Mouse (Mus musculus): ENCODE measurements around the gene Nt5e.
A peak's percentile ranks its signal among the peaks of the same experiment; 100 is the strongest.
"Not testable (repeated sequence)": the region's sequence is repeated elsewhere in the genome, so short reads cannot be mapped to it uniquely, and the experiment has no call there.

The Nt5e gene

DNA sequence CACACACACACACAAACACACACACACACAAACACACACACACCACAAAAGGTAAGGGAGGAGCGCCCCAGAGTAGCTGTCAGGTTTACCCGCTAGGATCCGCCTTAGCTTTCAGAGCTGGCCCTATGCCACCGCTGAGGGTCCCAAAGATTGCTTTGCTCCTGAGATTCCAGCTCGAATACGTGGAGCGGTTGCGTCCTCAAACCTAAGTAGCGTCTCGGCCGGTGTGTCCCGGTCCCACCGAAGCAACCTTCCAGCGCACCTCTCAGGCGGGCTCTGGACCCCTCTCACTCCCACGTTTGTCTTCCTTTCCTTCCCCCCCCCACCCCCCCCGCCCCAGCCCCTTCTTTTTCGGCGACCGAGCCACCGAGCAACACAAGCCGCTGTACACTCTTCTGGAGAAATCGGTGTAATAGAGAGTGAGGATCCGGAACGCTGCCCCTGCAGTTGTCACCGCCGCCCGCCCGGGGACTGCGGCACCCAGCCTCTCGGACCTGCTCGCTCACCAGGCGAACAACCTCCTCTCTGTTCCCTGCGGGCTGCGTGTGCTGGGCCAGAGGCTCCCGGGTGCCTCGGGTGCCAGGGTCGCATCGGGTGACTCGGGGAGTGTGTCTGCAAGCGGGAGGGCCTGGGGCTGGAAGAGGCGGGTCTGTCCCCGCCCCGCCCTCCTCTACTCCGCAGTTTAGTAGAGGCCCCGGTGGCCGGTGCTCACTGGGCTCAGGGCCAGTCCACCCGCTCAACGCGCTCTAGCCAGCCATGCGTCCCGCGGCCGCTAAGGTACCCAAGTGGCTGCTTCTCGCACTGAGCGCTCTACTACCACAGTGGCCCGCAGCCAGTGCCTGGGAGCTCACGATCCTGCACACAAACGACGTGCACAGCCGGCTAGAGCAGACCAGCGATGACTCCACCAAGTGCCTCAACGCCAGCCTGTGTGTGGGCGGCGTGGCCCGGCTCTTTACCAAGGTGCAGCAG lies at the start of gene Nt5e:
Gene Nt5e, plus strand, starts transcription at position 268 of the 972 bp plus-strand sequence.
- peak; percentile 65 to 74 for DNase-seq (ENCODE audit: low spot score in 2 of 2)

DNA sequence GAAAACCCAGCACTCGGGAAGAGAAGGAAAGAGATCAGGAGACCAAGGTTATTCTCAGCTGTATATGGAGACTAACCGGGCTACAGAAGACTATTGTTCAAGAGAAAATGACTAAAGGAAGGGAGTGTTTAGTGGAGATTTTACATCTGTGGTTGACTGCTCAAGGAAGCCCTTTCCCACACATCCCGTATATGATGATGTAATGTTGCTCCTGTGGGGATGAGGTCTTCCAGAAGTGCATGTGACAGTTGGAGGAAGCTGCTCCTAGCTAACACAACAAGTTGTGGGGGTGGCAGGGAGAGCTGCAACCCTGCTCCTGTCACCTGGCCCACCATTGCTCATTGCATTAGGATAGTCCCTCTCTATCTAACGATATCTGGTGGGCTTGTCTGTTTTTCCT lies 49.4 kb upstream of the Nt5e start:
- no peak for DNase-seq (ENCODE audit: low spot score in 2 of 2)

DNA sequence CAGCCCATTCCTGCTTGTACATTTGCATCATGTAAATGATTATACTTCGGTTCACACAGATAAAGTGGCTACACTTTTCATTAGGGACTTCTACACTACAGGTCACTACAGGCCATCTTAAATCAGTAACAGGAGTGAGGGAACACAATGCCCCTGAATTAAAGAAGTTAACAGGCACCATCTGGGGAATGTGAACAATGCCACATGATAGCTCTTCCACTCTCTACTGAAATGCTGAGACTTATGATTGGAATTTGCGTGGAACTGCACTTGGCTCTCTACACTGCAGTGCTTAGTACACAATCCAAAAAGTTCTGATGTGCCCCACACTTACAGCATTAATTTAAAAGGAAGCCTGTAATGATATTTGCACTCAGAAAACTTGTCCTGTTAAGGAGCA lies 47.3 kb upstream of the Nt5e start:
- no peak for DNase-seq (ENCODE audit: low spot score in 2 of 2)

DNA sequence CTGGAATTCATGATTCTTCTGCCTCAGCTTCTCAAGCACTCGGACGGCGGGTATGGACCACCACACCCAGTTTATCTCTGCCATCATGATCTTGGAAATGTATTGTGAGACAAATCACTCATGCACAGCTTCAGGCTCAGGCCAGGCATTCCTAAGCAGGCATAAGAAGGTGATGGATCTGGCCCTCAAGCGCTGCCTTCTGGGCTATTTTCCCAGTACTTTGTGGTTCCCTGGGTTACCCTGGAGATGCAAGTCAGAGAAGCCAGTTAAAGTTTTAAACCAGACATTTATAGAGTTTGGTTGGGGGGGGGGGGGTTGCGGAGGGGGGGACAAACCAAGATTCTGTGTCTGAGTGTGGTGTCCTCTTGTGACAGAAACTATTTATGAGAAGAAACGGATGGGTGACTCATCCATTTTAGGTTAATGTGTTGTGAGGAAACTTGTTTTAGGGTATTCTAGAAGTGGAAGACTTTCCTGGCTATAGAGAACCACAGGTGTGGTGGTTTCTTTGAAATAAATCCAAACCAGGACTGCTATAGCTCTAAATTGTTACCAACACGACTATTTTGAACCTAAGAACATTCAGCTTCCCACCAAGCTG lies 37.3 kb upstream of the Nt5e start:
- no peak for DNase-seq (ENCODE audit: low spot score in 2 of 2)

DNA sequence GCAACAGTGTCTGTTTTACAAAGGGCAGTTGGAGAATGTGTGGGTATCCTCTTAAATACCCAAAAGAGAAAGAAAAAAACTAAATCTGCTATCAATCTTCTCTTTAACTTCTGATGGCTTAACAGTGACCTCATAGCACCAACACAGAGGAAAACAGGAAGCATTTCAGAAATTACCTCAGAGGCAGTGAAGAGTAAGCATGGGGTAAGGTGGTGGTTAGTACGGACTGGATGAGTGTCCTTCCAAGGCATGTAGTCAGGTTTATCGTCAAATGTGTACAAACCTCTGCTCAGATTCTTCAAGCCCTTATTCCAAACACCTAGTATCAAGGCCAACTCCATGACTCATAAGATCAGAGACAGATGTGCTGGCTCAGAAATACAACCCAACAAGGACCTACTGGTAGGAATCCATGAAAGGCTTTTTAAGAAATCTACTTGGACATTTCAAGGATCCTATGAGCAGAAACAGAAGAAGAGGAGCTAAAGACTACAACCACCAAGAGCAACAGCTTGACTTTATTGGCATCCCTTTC lies 34.1 kb upstream of the Nt5e start:
- no peak for DNase-seq (ENCODE audit: low spot score in 2 of 2)

DNA sequence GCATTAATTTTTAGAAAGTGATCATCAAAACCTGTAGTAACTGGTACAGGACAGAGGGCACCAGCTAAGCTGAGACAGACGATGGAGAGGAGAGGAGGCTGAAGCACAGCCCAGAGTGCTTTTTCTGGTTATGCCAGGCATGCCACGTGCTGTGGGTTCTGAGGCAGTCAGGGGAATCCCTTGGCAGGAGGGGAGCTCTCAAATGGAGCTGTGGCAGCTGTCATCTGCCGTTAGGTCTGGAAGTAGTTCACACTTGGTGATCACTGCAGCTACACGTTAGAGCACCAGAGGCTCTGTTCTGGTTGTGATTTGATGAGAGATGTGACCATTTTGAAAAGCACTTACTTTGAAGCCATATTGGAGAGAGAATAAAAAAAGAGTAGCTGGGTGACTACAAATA lies 31.2 kb upstream of the Nt5e start:
- no peak for DNase-seq (ENCODE audit: low spot score in 2 of 2)

DNA sequence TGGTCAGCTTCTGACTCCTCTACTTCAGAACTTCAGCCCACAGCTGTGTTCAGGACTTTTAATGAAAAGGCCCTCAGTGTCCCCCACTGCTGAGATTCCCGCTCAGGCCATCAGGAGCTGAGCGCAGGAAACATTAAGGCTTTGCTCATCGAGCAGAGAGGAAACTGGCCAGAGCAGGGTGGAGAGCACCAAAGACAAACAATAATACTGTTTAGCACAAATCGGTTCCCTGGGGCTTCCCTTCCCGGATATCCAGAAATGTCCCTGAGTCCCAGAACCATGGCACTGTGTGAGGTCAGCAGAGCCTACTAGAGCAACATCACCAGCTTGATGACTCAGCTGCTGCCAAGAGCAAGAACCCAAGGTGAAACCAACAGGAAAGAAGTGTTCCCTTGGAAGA lies 30.7 kb upstream of the Nt5e start:
- DNase-seq (ENCODE audit: low spot score in 2 of 2), result no peak

DNA sequence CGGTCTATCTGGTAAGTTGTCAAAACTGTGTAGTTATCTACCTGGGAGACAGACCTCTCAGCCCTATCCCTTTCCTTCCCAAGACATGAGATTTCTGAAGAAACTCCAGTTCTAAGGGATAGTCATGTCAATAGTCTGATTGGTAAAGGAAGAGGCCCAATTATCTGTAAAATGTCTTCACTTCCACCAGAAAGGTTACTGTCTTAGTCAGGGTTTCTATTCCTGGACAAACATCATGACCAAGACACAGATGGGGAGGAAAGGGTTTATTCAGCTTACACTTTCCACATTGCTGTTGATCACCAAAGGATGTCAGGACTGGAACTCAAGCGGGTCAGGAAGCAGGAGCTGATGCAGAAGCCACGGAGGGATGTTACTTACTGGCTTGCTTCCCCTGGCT lies 29.8 kb upstream of the Nt5e start:
- DNase-seq (ENCODE audit: low spot score in 2 of 2), result not testable (repeated sequence)

DNA sequence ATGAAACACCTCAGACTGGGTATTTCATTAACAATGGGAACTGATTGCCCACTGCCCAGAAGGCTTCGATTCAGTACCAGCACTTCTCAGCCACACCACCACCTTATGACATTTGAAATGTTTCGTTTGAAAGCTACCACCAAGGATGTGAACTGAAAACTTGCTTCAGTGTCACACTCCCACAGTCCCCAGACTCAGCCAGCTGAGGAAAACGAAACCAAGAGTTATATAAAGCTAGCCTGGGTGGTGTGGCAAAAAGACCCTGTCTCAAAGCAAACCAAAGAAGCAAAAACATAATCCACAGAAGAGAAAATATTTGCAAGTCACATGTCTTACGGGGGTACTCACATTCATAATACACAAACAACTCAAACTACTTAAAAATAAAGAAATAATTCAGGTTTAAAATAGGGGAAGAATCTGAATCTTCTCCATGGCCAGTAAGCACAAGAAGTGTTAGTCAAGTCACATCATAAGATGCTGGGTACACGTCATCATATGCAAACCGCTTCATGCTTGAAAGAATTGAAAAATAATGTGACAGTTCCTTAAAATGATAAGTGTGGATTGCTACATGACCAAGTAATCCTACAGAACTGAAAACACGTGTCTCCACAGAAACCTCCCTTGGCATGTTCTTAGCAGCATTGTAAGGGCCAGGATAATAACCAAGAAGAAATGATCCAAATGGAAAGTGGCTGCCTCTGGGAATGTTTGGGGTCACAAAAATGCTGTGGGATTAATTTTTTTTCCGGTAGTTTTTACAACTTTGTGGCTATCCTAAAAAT lies 28.9 kb upstream of the Nt5e start:
- DNase-seq (ENCODE audit: low spot score in 2 of 2), result no peak

DNA sequence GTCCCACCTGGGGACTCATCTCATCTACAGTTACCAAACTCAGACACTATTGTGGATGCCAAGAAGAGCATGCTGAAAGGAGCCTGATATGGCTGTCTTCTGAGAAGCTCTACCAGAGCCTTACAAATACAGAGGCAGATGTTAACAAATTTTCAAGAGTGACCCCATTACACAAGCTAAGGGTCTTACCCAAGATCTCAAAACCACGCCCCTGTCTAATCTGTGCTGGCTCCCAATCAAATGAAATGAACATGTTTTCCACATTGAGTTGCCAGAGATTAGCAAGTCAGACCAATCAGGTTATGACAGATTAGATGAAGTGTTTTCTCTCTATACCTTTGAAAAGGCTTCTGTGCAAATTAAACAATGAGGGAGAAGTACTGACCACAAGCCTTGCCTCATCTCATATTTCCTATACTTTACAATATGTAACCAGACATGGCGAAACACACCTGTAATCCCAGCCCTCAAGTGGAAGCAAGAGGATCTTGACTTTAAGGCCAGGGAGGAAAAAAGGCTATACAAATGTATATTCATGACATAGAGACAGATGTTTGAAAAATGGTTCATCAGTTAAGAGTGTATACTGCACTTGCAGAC lies 19.9 kb upstream of the Nt5e start:
- DNase-seq (ENCODE audit: low spot score in 2 of 2), result no peak

DNA sequence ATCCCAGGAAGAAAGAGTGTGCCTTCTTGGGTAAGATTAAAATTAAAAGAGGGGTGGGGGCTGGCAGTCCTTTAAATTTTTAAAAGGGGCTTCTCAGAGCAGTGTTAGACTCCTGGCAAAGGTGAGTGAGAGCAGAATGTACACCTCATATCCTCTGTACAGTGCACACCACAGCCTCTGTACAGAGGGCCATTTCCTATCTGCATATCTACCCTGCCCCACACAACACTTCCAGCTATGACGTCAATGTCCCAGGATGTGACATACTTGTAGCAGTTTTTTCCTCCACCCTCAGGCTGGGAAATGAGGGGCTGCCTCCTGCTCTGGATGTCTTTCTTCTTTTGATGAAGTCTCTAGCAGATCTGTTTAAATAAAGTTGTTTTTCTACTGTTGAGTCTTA lies 17.9 kb upstream of the Nt5e start:
- no peak for DNase-seq (ENCODE audit: low spot score in 2 of 2)

DNA sequence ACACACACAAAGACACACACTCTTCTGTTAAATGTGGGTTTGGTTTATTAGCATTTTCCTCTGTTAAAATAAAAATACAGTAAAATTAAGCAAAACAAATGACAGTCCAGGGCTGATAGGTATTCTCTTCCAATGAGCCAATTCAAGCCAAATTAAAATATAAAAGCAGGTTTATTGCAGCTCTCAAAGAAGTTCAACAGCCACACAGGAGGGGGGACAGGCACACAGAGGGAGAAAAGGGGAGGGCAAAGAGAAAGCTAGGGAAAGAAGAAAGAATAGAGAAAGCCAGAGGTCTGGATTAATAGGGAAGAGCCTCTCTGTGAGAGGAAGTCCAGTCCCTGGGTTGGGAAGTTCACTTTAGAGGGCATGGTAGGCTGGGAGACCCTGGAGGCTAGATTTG lies 7.8 kb upstream of the Nt5e start:
- no peak for DNase-seq (ENCODE audit: low spot score in 2 of 2)

DNA sequence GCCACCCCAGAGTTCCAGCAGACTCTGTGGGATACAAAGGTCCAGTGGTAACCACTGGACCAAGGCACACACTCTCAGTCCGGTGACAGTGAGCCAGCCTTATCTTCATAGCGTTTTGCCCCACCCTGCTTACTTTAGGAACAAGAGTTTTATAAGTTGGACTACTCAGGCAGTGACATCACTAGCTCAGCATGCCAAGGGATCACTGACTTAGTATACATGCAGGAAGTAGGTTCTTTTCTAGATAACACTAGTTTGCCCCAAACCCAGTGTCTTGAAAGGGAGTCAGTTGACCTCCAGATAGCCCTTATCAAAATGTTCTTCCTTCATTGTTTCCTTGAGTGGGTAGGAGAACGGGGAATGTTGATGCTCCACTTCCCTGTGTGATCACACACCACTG lies 2.4 kb upstream of the Nt5e start:
- no peak for DNase-seq (ENCODE audit: low spot score in 2 of 2)

DNA sequence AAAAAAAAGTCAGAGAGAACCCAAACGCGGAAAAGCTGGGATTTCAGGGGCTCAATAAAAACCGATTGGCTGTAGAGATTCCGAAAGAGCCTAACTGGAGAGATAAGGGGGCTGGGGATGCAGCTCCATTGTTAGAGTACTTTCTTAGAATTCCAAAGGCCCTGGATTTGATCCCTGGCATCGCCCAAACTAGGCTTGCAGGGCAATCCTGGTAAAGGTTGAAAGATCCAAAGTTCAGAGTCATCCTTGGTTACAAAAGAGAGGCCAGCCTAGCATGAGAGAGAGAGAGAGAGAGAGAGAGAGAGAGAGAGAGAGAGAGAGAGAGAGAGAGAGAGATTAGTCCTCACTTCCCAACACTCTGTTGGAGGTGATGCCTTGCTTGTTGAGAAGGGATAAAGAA lies 1.7 kb downstream of the Nt5e start:
- DNase-seq (ENCODE audit: low spot score in 2 of 2), result no peak

DNA sequence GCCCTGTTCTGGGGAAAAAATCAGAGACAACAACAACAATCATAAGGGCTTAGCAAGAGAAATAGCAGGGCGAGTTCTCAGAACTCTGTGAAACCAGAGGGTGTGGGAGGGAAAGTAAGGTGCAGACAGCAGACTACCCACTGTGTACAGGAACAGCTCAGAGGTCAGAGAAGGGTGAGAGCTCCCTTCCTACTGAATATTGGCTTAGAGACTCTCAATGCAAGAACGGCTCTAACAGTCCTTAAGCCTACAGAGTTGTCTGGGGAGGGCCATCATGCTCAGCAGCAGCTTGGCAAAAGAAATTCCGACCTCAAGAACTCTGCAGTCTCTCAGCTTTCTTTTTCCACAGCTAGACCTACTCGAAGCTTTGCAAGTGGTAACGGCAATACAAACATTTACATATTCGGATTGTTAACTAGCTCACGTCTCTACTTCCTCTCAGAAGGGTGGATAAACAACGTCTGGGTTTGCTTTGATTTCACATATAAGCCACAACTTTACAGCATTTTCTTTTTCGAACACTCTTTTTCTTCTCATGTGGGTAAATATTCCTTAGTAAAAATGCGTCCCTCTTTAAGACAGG lies 2.3 kb downstream of the Nt5e start:
- DNase-seq (ENCODE audit: low spot score in 2 of 2), result no peak

DNA sequence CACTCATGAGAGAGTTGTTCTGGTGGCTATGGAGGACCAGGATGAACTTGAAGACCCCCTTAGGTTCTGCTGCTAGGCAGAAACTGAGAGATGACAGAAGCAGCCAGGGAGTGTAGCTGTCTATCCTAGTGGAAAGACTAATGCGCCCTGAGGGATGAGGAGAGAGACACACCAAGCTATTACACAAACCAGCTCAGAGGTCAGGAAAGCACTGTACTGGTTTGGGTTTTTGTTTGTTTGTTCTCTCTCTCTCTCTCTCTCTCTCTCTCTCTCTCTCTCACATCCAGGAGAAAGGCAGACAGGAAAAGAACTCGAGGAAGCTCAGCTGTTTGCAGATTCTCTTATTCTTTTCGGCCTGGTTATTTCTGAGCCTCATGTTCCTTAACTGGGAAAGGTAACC lies 3.3 kb downstream of the Nt5e start:
- DNase-seq (ENCODE audit: low spot score in 2 of 2), result no peak

DNA sequence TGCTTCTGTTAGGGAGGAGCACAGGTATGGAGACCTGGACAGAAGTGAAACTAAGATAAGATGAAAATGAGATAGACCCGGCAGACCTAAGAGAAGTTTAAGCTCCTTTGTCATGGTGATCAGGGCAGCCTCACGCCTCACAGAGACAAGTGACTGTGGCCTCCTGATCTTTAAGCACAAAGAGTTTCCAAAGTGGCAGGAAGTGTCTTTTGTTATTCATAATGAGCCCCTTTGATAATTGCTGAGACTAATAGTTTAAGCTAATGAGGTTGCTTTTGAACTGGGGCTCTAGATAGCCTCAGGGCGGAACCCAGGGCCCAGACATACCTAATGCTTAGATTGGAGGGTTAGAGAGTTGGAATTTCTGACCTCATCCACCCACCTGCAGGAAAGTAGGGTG lies 5.5 kb downstream of the Nt5e start:
- no peak for DNase-seq (ENCODE audit: low spot score in 2 of 2)

DNA sequence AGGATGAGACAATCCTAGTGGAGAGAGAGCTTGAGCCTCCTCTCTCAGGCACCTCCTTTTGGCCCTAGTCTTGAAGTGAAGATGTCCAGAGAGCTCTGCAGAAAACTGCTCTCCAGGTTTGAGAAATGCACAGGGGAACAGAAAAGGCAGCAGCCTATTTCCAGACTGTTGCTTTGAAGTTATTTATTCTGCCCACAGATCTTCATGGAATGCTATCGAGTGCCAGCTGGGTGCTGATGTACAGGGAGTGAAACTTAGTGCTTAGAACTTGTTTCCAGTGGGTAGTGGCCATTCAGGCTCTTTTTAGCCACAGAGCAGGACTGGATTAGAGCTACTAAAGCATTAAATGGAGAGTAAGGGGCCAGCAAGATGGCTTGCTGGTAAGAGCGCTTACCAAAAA lies 8.8 kb downstream of the Nt5e start:
- DNase-seq (ENCODE audit: low spot score in 2 of 2), result no peak

DNA sequence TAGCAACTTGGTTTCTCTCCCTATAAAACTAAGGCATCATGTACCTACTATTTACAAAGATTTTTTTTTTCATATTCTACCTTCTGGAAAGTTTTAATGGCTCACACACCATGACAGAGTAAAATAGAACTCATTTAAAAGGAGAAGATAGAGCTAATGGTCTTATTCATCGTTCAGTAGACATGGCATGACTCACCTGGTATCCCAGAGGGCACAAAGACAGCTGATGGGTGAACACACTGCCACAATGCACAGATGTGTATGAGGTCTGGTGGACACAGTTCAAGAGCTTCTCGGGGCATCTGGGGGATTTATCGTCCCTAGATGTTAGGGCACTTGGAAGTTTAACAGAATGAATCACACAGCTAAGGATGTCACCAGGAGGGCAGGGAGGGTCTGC lies 13.8 kb downstream of the Nt5e start:
- DNase-seq (ENCODE audit: low spot score in 2 of 2), result no peak

DNA sequence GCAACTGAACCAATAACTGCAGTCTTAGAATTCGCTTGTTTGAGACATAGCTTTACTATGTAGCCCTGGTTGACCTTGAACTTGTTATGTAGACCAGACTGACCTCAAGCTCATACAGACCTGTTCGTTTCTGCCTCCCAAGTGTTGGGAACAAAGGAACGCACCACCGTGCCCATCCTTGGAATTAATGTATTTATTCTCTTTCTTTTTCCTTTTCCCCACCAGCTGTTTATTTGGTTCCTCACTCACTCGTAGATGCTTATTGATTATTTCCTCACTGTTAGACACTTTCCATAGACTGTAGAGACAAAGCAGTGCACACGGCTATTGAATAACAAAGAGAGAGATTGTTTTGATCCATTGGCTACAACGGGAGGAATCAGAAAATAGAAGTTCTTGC lies 15.2 kb downstream of the Nt5e start:
- DNase-seq (ENCODE audit: low spot score in 2 of 2), result no peak

DNA sequence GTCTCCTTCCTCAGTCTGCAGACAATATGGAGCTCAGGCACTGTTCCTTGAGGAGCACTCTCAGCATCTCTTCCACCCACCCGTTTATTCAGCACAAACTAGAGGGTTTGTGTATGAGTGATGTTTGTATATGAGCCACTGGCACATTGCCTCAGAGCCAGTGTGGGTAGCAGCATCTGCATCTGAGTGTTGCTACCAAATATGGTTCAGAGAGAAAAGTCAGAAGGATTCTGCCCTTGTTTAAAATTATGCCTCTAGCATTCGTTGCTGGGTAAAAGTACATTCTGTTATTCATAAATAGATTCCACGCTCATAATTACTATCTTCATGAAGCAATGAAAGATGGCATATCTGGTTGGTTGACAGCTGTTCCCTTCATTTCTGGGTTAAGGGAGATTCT lies 15.7 kb downstream of the Nt5e start:
- DNase-seq (ENCODE audit: low spot score in 2 of 2), result no peak

DNA sequence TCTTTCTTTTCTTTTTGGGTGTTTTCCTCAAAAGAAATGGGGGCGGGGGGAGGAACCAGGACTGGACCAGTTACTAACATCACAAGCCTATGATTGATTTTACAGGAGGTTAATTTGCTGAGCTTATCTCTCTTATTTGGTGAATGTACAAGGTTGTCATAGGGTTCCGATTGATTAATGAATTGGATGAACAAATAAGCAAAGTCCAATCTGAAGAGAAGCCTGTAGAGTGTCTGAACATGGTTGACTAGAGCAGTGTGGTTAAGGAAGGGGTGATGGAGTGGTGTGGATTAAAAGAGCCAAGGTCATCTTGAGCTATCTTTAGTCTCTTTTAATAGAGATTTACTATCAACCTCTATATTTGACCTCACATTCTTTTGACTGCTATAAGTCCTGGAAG lies 17.4 kb downstream of the Nt5e start:
- no peak for DNase-seq (ENCODE audit: low spot score in 2 of 2)
